Mouse (Mus musculus) small intestine, adult 2 months (tissue): Measurements from ENCODE around the gene Man1a2. TPM values are rescaled to one million over a fixed set of nuclear protein-coding genes. Genes with fewer than 3 reads are reported as not detected.

Source experiments
- H3K27ac ChIP-seq: fragments of 200-500 bp; 2 replicates; pipeline ENCODE4 v1.5.1; 2012; ENCODE audit warnings: low read depth, low read length, control low read depth, inconsistent platforms; ENCODE audit not compliant: insufficient read depth
- H3K27me3 ChIP-seq: fragments of 200-500 bp; 2 replicates; pipeline ENCODE4 v1.6.1; 2012; ENCODE audit warnings: mild to moderate bottlenecking, moderate library complexity, low read length, inconsistent platforms; ENCODE audit not compliant: control insufficient read depth, insufficient read depth
- H3K36me3 ChIP-seq: fragments of 200-500 bp; 2 replicates; pipeline ENCODE4 v1.6.1; 2012; ENCODE audit warnings: mild to moderate bottlenecking, low read length, control low read depth, inconsistent platforms; ENCODE audit not compliant: control insufficient read depth, insufficient read depth
- H3K4me1 ChIP-seq: fragments of 200-500 bp; 2 replicates; pipeline ENCODE4 v1.6.1; 2012; ENCODE audit warnings: low read length, inconsistent platforms, mixed read lengths; ENCODE audit not compliant: control insufficient read depth, insufficient read depth, insufficient read length
- H3K4me3 ChIP-seq: fragments of 200-500 bp; 2 replicates; pipeline ENCODE4 v1.5.1; 2012; ENCODE audit warnings: low read depth, mild to moderate bottlenecking, control low read depth, inconsistent platforms, low read length, moderate library complexity
- CTCF ChIP-seq: fragments of 200-500 bp; IDR thresholded peaks from 2 replicates; pipeline ENCODE4 v1.5.1; 2012; ENCODE audit warnings: low read depth, mild to moderate bottlenecking, control low read depth, inconsistent platforms, low read length, moderate library complexity, mixed read lengths; ENCODE audit not compliant: insufficient replicate concordance, insufficient read length; ENCODE audit errors: extremely low read depth
- POLR2A ChIP-seq: fragments of 200-500 bp; IDR thresholded peaks from 2 replicates; pipeline ENCODE4 v1.6.1; 2012; ENCODE audit warnings: low read depth, mild to moderate bottlenecking, control low read depth, inconsistent platforms, low read length, moderate library complexity
- WGBS: fragments of 180-500 bp; shearing (Covaris S2); methylation state at CpG from one replicate; pipeline ENCODE4 v1.1.7; 2018; 5-methylcytosine and 5-hydroxymethylcytosine counted together
- polyA plus RNA-seq: library from polyadenylated mRNA; depleted of rRNA; stranded (reverse); fragments of >200 nt; gene quantifications from 2 replicates; pipeline ENCODE4 v1.2.3, GENCODE M21; 2012

Man1a2 gene
- polyA plus RNA-seq, 1 experiment = 31.1 TPM

- WGBS = 77% methylated on average over 2 of the region's 2 CpGs
- Histone ChIP-seq H3K27ac (no peak overlapping the region), H3K4me3 (no peak overlapping the region), H3K36me3 (no peaks in the 10 kb centered on the region), H3K27me3 (no peaks in the 10 kb centered on the region), H3K4me1 (no peaks in the 10 kb centered on the region)
- TF ChIP-seq CTCF (no peak), POLR2A (no peak)
Measured at GRCm38 (mm10) chr3:100536686-100537085, 148.6 kb downstream of the Man1a2 start.

- TF ChIP-seq CTCF (no peak), POLR2A (no peak)
- no peak overlapping the region for H3K27ac ChIP-seq
- H3K36me3 ChIP-seq = no peaks in the 10 kb centered on the region
- H3K4me3 ChIP-seq = no peak overlapping the region
- WGBS = 29% methylated on average over 4 of the region's 4 CpGs
- no peaks in the 10 kb centered on the region for H3K27me3 ChIP-seq
- no peaks in the 10 kb centered on the region for H3K4me1 ChIP-seq
Measured at GRCm38 (mm10) chr3:100535902-100536301, 149.4 kb downstream of the Man1a2 start.

GRCm38 (mm10) chr3:100535298-100535697, 150.0 kb downstream of the Man1a2 start:
- Histone ChIP-seq H3K36me3 (no peaks in the 10 kb centered on the region), H3K27me3 (no peaks in the 10 kb centered on the region), H3K4me3 (no peak overlapping the region), H3K4me1 (no peaks in the 10 kb centered on the region), H3K27ac (no peak overlapping the region)
- 76% methylated on average over 3 of the region's 3 CpGs for WGBS
- TF ChIP-seq POLR2A (no peak), CTCF (no peak)

- Histone ChIP-seq H3K27ac (no peak overlapping the region), H3K4me1 (no peaks in the 10 kb centered on the region), H3K36me3 (no peaks in the 10 kb centered on the region), H3K4me3 (no peak overlapping the region), H3K27me3 (no peaks in the 10 kb centered on the region)
- TF ChIP-seq CTCF = no peak
- TF ChIP-seq POLR2A = no peak
- 75% methylated on average over 3 of the region's 3 CpGs for WGBS
Measured at GRCm38 (mm10) chr3:100534394-100534793, 150.9 kb downstream of the Man1a2 start.

GRCm38 (mm10) chr3:100533429-100533828, 151.9 kb downstream of the Man1a2 start:
- TF ChIP-seq CTCF (no peak), POLR2A (no peak)
- Histone ChIP-seq H3K4me1 (no peaks in the 10 kb centered on the region), H3K27me3 (no peaks in the 10 kb centered on the region), H3K27ac (no peak overlapping the region), H3K4me3 (no peak overlapping the region), H3K36me3 (no peaks in the 10 kb centered on the region)

GRCm38 (mm10) chr3:100530919-100531318, 154.4 kb downstream of the Man1a2 start:
- Histone ChIP-seq H3K27ac (no peak overlapping the region), H3K27me3 (no peaks in the 10 kb centered on the region), H3K4me3 (no peak overlapping the region), H3K36me3 (no peaks in the 10 kb centered on the region), H3K4me1 (no peaks in the 10 kb centered on the region)
- WGBS = 86% methylated on average over 5 of the region's 5 CpGs
- no peak for TF ChIP-seq CTCF
- no peak for TF ChIP-seq POLR2A

- no peak overlapping the region for H3K27ac ChIP-seq
- WGBS = 87% methylated on average over 7 of the region's 7 CpGs
- TF ChIP-seq CTCF = no peak
- no peak for TF ChIP-seq POLR2A
- H3K4me3 ChIP-seq = no peak overlapping the region
- no peaks in the 10 kb centered on the region for H3K27me3 ChIP-seq
- H3K4me1 ChIP-seq = no peaks in the 10 kb centered on the region
- no peaks in the 10 kb centered on the region for H3K36me3 ChIP-seq
Measured at GRCm38 (mm10) chr3:100530244-100530788, 155.0 kb downstream of the Man1a2 start.
